Comparison of ENCODE assay signal across 8 mouse cellular contexts in the genomic region with DNA sequence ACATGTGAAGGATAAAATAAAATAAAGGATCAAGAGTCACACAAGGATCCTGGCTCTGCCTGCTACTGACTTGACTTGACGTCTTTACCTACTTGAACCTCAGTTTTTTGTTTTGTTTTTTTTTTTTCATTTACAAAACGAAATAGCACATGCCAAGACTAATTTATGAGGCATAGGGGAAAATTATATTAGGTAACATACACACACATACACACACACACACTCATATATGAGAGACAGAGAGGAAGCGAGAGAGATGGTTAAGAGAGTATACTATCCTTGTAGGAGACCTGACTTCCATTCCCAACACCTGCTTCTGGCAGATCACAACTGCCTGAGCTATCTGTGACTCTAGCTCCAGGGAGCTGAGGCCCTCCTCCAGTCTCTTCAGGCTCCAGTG. TPM values are rescaled to one million over a fixed set of nuclear protein-coding genes. Genes with fewer than 3 reads are reported as not detected.
DNase-seq lines count a peak whose midpoint lies in the region; ATAC-seq and TF ChIP-seq lines count a peak whose summit lies in the region.

Gene Macf1 (minus strand): TSS at position 101 of the 400 bp plus-strand sequence.

- intact Hi-C loops in left cerebral cortex, postnatal 4 days (cut with DNase I): no loop called here

- H3K4me3 ChIP-seq in testis, adult 2 months (ENCODE audit: control insufficient read depth, low read depth, low read length): no peak within 1 kb of the TSS
- no peak within 1 kb of the TSS for H3K4me3 ChIP-seq in embryonic facial prominence, embryonic 15.5 days (replicated peaks)
- H3K4me3 ChIP-seq in heart, postnatal 0 days (ENCODE audit: low read depth, low read length): no peak within 1 kb of the TSS

- DNase-seq in testis, postnatal 14 days (ENCODE audit: low spot score): no peak
- no peak for DNase-seq in heart, postnatal 0 days (ENCODE audit: low spot score)
- no peak for DNase-seq in left cerebral cortex, postnatal 4 days
- DNase-seq in kidney, adult 11 months: no peak
- DNase-seq in spleen, postnatal 10 days (ENCODE audit: low spot score in 2 of 2): no peak

- no peak for ATAC-seq in embryonic facial prominence, embryonic 15.5 days (ENCODE audit: insufficient number of reproducible peaks, low FRiP score, low TSS enrichment, low read depth)
- ATAC-seq in heart, postnatal 0 days (ENCODE audit: insufficient read depth, low read depth): no peak
- ATAC-seq in neutrophil, adult 5-6 weeks (ENCODE audit: extremely low read depth, insufficient number of reproducible peaks, low FRiP score, poor library complexity, severe bottlenecking): no peak

- no peak within 1 kb of the TSS for H3K4me2 ChIP-seq in embryonic facial prominence, embryonic 15.5 days (replicated peaks)
- no peak within 1 kb of the TSS for H3K4me2 ChIP-seq in heart, postnatal 0 days (ENCODE audit: low read depth, low read length)

- H3K36me3 ChIP-seq in testis, adult 2 months (ENCODE audit: control insufficient read depth, insufficient read depth, low read length): no peaks in the 10 kb centered on the region
- H3K36me3 ChIP-seq in embryonic facial prominence, embryonic 15.5 days: no peaks in the 10 kb centered on the region
- peaks cover 7% of the 10 kb centered on the region; the same call in 1 of the 2 replicates for H3K36me3 ChIP-seq in heart, postnatal 0 days (replicated peaks; ENCODE audit: control insufficient read depth, insufficient read depth, low read length)

- TF ChIP-seq CTCF in testis, adult 2 months (IDR thresholded peaks at IDR 0.05; ENCODE audit: control insufficient read depth, insufficient read depth, insufficient replicate concordance, low read depth, low read length): no peak
- no peak for TF ChIP-seq CTCF in heart, postnatal 0 days (IDR thresholded peaks at IDR 0.05; ENCODE audit: low read depth)

- TF ChIP-seq EP300 in heart, postnatal 0 days (IDR thresholded peaks at IDR 0.05; ENCODE audit: low read depth): no peak

- H3K9me3 ChIP-seq in embryonic facial prominence, embryonic 15.5 days (replicated peaks): no peaks in the 10 kb centered on the region
- H3K9me3 ChIP-seq in heart, postnatal 0 days (replicated peaks; ENCODE audit: control insufficient read depth, low read length): no peaks in the 10 kb centered on the region

- H3K27ac ChIP-seq in testis, adult 2 months (ENCODE audit: control insufficient read depth, insufficient read depth, low read depth, low read length): no peak within 1 kb of the TSS
- H3K27ac ChIP-seq in embryonic facial prominence, embryonic 15.5 days (replicated peaks): no peak within 1 kb of the TSS
- no peak within 1 kb of the TSS for H3K27ac ChIP-seq in heart, postnatal 0 days (ENCODE audit: low read depth)

- no peaks in the 10 kb centered on the region for H3K27me3 ChIP-seq in testis, adult 2 months (ENCODE audit: control insufficient read depth, insufficient read depth, low read length)
- no peaks in the 10 kb centered on the region; the same call in 1 of the 2 replicates for H3K27me3 ChIP-seq in embryonic facial prominence, embryonic 15.5 days
- 0 out of 2 replicates have a peak, but pooled peaks cover 3% of the 10 kb centered on the region for H3K27me3 ChIP-seq in heart, postnatal 0 days (ENCODE audit: control insufficient read depth, insufficient read depth, low read length)

- peaks cover 18% of the 10 kb centered on the region for H3K4me1 ChIP-seq in testis, adult 2 months (ENCODE audit: control insufficient read depth, insufficient read depth, low read length)
- H3K4me1 ChIP-seq in embryonic facial prominence, embryonic 15.5 days: peaks cover 27% of the 10 kb centered on the region
- peaks cover 14% of the 10 kb centered on the region for H3K4me1 ChIP-seq in heart, postnatal 0 days (ENCODE audit: control insufficient read depth, insufficient read depth)

- H3K9ac ChIP-seq in embryonic facial prominence, embryonic 15.5 days: no peak within 1 kb of the TSS
- no peak within 1 kb of the TSS for H3K9ac ChIP-seq in heart, postnatal 0 days (replicated peaks; ENCODE audit: low read depth, low read length)

- TF ChIP-seq POLR2A in testis, adult 2 months (IDR thresholded peaks at IDR 0.05; ENCODE audit: control insufficient read depth, low read depth, low read length): no peak

- WGBS in embryonic facial prominence, embryonic 15.5 days: 85% methylated on average over 3 of the region's 3 CpGs
- 83% methylated on average over 3 of the region's 3 CpGs for WGBS in heart, postnatal 0 days

RNA-seq across cellular contexts. Expression of gene Macf1, which starts in this region (rescaled TPM):
- polyA plus RNA-seq in testis, adult 2 months (2012; rRNA removed): 20.0 and 24.4 TPM in 2 replicates
- polyA plus RNA-seq in embryonic facial prominence, embryonic 15.5 days (2015; fragmentation: Nextera tagmentation; extraction: Ambion mirVana): 42.5 and 47.1 TPM in 2 replicates
- 236 and 250 TPM in 2 replicates for total RNA-seq in heart, postnatal 0 days (2014; rRNA removed; ENCODE audit: low replicate concordance)
- 40.2 and 41.4 TPM in 2 replicates for polyA plus RNA-seq in heart, postnatal 0 days (2015; fragmentation: Nextera tagmentation; extraction: Ambion mirVana)
- total RNA-seq in left cerebral cortex, postnatal 4 days (2021): 100 to 1,000 TPM; 337 to 347 TPM
- 803 and 821 TPM in 2 replicates for total RNA-seq in neutrophil, adult 5-6 weeks (2017)
